10 mouse cellular contexts compared by ENCODE assay signal in genomic region chr9:34847664-34848063, GRCm38 (mm10).
DNase-seq lines count a peak whose midpoint lies in the region; ATAC-seq and TF ChIP-seq lines count a peak whose summit lies in the region.
"Had no signal": no experiment of that assay in that cellular context is flagged by ENCODE, and none has a peak within 500 bp of the region (broad histone marks: within the 10 kb centered on the region; RNA-seq: fewer than 3 reads in every experiment).

No protein-coding gene starts in this region.

- H3K9ac ChIP-seq in liver, adult 2 months (ENCODE audit: low read depth, low read length), result no peak overlapping the region
- H3K9ac ChIP-seq: embryonic facial prominence, embryonic 12.5 days had no signal

- peak; percentile 50; the same call in 1 of the 2 replicates for TF ChIP-seq CTCF in liver, adult 2 months (IDR thresholded peaks at IDR 0.05; ENCODE audit: low read depth, low read length)
- TF ChIP-seq CTCF in Patski (IDR thresholded peaks at IDR 0.05), result peak; percentile 74

- H3K36me3 ChIP-seq in liver, adult 2 months (ENCODE audit: control insufficient read depth, insufficient read depth, low read length), result no peaks in the 10 kb centered on the region
- no peaks in the 10 kb centered on the region for H3K36me3 ChIP-seq in limb, embryonic 10.5 days
- H3K36me3 ChIP-seq: embryonic facial prominence, embryonic 12.5 days; midbrain, embryonic 10.5 days had no signal

- CTCF ChIA-PET in Patski (lab: Charles Lee), result interaction anchor here (0.8 to 1.9 kb wide), 3 partner anchors 9 to 16 kb away, joined by 3 to 4 read pairs (median 4); no protein-coding TSS in a partner anchor

- POLR2A ChIA-PET in Patski (lab: Charles Lee), result no interaction called here

- no peaks in the 10 kb centered on the region for H3K79me2 ChIP-seq in liver, adult 2 months (ENCODE audit: control insufficient read depth, insufficient read depth, low read length)

- H3K4me3 ChIP-seq in liver, adult 2 months (ENCODE audit: insufficient read depth, low read depth, low read length), result no peak overlapping the region
- H3K4me3 ChIP-seq in limb, embryonic 10.5 days, result no peak overlapping the region
- H3K4me3 ChIP-seq: embryonic facial prominence, embryonic 12.5 days; midbrain, embryonic 10.5 days had no signal

- H3K27ac ChIP-seq in liver, adult 2 months (replicated peaks; ENCODE audit: insufficient read depth, low read depth, low read length), result no peak overlapping the region
- H3K27ac ChIP-seq in limb, embryonic 10.5 days, result no peak overlapping the region
- H3K27ac ChIP-seq: embryonic facial prominence, embryonic 12.5 days; midbrain, embryonic 10.5 days had no signal

- no peaks in the 10 kb centered on the region for H3K9me3 ChIP-seq in limb, embryonic 10.5 days (replicated peaks)
- H3K9me3 ChIP-seq: embryonic facial prominence, embryonic 12.5 days; midbrain, embryonic 10.5 days had no signal

- ATAC-seq in Patski, result no peak

- WGBS in liver, adult 2 months, result 50% methylated on average over 5 of the region's 5 CpGs
- WGBS in limb, embryonic 10.5 days, result 54% methylated on average over 5 of the region's 5 CpGs

- TF ChIP-seq POLR2A in liver, adult 2 months (IDR thresholded peaks at IDR 0.05; ENCODE audit: extremely low read depth, insufficient read depth, low read length), result no peak

- H3K27me3 ChIP-seq in liver, adult 2 months (ENCODE audit: control insufficient read depth, insufficient read depth, low read length), result no peaks in the 10 kb centered on the region
- peaks cover 11% of the 10 kb centered on the region for H3K27me3 ChIP-seq in Patski
- no peaks in the 10 kb centered on the region for H3K27me3 ChIP-seq in limb, embryonic 10.5 days (ENCODE audit: low read depth, poor library complexity, severe bottlenecking)
- H3K27me3 ChIP-seq: embryonic facial prominence, embryonic 12.5 days had no signal

- no peaks in the 10 kb centered on the region for H3K4me1 ChIP-seq in liver, adult 2 months (ENCODE audit: control insufficient read depth, insufficient read depth, low read length)
- no peaks in the 10 kb centered on the region for H3K4me1 ChIP-seq in limb, embryonic 10.5 days
- H3K4me1 ChIP-seq: embryonic facial prominence, embryonic 12.5 days; midbrain, embryonic 10.5 days had no signal

- in situ Hi-C loops in Patski (cut with MboI; ENCODE audit: low pct_unique_long_range_greater_than_20kb), result loop anchor here (5.0 kb wide), 1 partner anchor 345 kb away; no protein-coding TSS in a partner anchor

- peak; percentile 22 for DNase-seq in cerebellum, adult 9-11 months
- DNase-seq in cerebellum, adult 18-20 months, result no peak
- no peak for DNase-seq in liver, adult 2 months (ENCODE audit: extremely low read depth, low read depth, low spot score)
- no peak for DNase-seq in liver
- no peak for DNase-seq in Patski (ENCODE audit: low read depth, low spot score)
- DNase-seq in limb, embryonic 10.5 days (ENCODE audit: low spot score), result peak; percentile 40
- no peak for DNase-seq in right cerebral cortex, postnatal 4 days
- no peak for DNase-seq in ovary, postnatal 14 days (ENCODE audit: low spot score)

Comparison
In these comparisons a context has a peak if more than half of its experiments do, and no peak if none do; other contexts are left out.
1. DNase-seq: peak in cerebellum, adult 9-11 months (single experiment) and limb, embryonic 10.5 days (single experiment); none in cerebellum, adult 18-20 months (0 of 2), liver, adult 2 months (single experiment), liver (single experiment), Patski (single experiment), right cerebral cortex, postnatal 4 days (single experiment) and ovary, postnatal 14 days (single experiment).